Mouse (Mus musculus) left cerebral cortex, adult 8-10 months (tissue): ENCODE data around the gene Rab43. TPM values are rescaled to one million over a fixed set of nuclear protein-coding genes. Genes with fewer than 3 reads are reported as not detected.

Source experiments
- DNase-seq, 2 experiments: peaks; one replicate each; pipeline ENCODE4 v3.0.0; 2022; ENCODE audit warnings: low spot score in 2 of 2
- total RNA-seq, 4 experiments: library from RNA; stranded (reverse); gene quantifications; 2 replicates each; pipeline ENCODE4 v1.2.4; 2022

Gene Rab43
- 10 to 100 TPM; 14.4 to 22.1 (median 16.7) TPM for total RNA-seq

DNA sequence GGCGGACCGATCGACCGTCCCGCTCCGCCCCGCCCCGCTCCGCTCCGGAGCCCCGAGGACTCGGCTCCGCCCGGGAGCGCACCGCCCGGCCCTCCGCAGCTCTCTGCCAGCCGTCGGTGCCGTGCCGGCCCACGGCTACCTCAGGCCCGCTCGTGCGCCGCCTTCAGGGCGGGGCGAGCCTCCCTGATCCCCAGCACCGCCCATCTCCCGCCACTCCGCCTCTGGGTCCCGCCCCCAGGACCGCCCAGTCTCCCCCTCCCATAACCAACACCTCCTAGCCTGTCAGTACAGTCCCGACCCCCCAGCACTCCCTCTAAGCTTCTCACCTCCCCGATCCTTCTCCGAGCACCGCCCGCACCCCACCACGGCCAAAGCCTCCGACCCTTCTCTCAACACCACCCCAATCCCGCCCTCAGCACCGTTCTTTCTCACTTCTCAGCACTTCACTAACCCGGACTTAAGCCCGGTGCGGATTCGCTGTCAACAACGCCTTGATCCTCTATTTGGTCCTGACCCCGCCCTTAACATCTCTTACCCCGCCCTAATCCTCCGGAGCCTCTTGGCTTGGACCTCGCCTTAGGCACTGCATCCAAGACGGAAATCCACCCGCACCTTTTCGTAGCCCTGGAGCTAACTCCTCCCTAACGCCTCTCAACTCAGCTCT is at the start of gene Rab43:
Gene Rab43 (minus strand): TSS at position 490 of the 664 bp plus-strand sequence.
- peak; percentile 72 to 83 for DNase-seq

DNA sequence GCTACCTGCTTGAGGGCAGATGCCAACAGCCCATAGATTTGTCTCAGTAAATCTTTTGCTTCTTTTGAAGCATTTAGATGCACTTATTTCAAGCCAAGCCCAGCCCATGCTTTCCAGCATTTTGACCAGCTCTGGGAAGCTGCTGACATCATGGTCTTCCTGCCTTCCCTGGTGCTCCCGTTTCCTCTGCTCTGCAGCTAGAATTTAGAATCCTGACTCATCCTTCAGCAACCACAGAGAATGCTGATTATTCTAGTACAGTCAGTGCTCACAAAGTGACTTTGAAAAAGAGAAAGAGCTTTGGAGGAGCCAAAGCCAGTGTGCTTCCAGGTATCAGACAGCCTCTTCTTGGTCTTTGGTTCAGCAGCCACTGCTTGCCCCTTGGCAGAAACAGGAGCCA is 45.1 kb upstream of the Rab43 start:
- no peak for DNase-seq

DNA sequence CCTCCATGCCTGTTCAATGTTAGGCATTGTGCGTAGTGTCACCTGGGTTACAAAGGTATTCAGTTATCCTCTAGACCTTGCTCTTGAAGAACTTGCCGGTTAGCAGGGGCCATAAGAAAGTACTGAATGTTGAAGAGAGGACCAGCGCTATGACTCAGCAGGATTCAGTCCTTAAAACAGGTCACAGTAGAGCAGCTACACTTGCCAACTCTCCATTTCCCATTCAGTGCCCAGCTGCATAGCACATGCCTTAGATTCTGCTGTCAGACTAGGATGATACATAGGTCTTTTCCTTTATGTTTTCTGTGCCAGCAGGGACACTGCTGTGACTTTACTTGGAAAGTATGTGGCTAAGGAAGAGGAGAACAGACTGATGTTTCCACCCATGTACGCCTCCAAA is 41.5 kb upstream of the Rab43 start:
- no peak for DNase-seq

DNA sequence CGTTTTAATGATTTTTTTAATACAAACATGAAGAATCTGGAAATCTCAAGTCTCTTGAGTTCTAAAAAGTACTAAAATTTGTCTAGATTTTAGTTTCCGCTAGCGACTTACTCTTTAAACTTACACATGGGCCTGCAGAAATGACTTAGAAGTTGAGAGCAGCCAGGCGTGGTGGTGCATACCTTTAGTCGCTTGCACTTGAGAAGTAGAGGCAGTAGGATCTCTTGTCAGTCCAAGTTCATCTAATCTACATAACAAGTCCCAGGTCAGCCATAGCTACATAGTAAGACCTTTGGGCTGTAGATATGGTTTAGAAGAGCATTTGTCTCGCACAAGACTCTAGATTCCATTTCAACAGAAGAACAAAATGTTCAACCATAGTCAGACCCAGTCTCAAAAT is 39.9 kb upstream of the Rab43 start:
- DNase-seq = no peak

DNA sequence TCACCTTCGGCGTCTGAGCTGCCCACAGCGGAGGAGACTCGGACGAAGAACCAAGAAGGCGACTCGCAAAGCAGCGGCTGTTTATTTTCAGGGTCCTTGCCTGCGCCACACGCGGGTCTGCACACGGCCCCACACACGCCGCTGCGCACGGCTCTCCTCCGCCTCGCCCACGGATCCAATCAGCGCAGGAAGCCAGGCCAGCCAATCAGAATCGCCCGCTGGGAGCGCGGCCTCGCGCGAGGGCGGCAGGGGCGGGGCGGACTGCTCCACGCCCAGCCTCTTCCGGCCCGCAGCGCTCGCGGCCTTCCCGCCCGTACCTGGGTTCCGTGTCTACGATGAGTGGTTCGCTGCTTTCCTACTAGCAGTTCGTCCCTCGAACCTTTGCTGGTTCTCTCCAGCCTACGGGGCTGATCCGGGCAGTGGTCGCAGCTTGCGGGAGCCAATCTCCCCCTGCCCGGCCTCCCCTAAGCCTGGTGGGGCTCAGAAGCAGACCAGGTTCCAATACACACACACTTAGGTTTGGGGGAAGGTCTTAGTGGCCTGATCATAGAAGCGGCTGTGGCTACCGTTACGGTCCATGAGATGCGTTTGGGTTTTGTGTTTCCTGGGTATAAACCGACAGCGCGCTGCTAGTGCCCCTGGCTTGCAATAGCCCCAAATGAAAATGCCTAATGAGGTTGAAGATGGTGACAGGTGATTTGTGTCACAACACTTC is 39.1 kb upstream of the Rab43 start, which contains the start of gene Cnbp:
Gene Cnbp (minus strand): TSS at position 207 of the 715 bp plus-strand sequence.
- peak; percentile 93 to 96 for DNase-seq

DNA sequence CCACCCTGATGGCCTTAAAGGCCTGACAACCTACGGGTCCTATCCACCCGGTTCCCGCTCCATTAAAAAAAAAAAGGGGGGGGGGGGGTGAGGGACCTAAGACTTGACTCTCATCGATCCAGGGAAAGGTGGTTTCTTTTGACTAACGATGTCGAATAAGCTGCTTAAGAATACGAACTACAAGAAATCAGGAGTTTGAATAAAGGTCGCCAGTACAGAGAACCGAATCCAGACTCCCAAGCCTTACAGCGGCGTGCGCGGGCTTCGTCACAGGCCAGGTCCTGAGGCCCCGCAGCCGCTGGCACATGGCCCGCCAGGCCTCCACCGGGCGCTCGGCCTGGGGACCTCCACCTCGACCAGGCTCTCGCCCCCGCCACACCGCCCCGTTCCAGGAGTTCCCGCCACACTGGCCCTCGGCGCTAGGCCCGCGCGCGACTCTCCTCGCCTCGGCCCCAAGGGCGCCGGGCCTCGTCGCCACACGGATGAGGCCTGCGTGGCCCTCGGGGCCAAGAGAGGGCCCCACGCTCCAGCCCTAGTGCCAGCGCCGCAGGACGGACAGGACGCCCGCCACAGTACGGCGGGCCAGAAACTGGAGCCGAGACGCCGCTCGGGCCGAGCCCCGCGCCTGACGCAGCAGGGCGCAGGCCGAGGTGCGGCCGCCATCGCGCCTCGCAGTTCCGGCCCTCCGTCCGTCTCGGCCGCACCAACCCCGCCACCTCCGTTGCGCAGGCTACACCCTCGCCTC is 38.4 kb upstream of the Rab43 start:
- peak in 1 of 2 experiments; percentile 40 for DNase-seq

DNA sequence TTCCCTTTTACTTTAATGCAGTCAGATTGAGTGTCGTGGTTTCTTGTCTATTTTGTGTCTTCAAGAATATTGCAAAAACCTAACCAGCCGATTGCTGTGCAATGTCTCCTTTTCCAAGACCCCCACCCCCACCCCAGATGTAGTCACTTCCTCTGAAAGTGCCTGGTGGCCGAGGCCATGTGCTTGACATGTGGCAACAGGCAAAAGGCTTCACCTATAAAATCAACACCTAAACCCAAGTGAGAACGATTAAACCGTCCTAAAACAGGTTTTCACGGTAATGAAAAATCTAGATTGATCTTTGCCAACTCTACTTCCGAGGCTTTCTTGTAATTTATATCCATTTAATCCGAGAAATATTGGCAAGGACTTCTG is 37.8 kb upstream of the Rab43 start:
- DNase-seq = no peak

DNA sequence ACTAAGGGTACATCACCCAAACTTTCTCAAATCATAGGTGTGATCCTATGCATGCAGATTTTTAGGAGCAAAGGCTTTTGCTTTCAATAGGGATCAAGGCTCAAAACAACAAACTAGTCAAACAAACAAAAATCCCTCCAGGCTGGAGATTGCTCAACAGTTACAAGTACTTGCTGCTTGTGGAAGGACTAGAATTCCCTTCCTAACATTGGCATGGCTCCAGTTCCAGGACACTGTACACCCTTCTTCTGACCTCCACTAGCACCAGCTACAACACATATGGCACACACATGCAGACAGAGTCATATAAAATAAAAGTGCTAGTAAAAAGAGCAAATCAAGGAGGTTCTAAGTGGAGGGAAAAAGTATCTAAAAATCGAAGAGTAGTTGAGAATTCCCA is 34.8 kb upstream of the Rab43 start:
- no peak for DNase-seq

DNA sequence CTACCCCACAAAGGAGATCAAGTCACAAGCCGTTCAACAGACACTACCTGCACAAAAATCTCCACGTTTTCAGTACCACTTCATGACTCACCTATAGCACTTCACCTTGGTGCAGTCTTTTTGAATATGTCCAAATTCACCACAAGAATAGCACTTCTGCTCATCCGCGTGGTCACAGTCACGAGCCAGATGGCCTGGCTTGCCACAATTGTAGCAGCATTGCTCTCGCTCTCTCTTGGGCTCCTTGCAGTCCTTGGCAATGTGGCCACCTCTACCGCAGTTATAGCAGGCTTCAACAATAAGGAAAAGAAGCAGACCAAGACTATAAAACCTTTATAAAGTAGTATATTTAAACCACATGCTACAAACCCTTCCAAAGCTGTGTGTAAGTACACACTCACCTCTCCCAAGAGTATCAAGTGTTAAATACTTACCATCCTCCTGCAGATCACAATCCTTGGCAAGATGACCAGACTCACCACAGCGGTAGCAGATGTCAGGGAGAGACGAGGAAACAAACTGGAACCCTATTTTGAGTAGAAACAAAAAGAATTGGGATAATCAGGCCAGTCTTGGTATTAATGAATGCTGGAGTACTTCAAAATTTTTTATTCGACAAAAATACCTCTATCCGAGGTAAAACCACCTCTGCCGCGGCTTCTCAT is 33.2 kb upstream of the Rab43 start:
- DNase-seq = no peak

DNA sequence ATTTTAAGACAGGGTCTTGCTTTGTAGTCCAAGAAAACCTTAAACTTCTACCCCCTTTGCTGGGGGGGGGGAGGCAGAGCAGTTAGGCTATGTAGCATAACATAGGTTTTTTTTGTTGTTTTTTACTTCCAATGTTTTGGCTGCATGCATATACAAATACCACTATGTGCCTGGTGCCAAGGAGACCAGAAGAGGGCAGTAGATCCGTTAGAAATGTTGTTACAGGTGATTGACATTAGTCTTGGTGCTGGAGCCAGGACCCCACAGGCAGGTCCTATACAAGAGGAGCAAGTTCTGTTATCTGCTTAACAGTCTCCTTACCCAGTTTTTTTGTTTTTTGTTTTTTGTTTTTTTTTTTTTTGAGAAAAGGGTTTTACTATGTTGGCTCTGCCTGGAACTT is 30.3 kb upstream of the Rab43 start:
- DNase-seq = no peak

DNA sequence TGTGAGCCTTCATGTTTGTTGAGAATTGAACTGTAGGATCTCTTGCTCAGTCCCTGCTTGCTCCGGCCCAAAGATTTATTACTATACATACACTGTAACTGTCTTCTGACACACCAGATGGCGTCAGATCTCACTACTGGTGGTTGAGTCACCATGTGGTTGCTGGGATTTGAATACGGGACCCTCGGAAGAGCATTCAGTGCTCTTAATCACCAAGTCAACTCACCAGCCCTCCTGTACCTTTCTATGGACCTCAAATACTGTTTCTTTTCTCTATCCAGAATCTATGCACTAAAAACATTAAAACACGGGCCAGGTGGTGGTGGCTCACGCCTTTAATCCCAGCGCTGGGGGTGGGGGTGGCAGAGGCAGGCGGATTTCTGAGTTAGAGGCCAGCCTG is 29.7 kb upstream of the Rab43 start:
- no peak for DNase-seq

DNA sequence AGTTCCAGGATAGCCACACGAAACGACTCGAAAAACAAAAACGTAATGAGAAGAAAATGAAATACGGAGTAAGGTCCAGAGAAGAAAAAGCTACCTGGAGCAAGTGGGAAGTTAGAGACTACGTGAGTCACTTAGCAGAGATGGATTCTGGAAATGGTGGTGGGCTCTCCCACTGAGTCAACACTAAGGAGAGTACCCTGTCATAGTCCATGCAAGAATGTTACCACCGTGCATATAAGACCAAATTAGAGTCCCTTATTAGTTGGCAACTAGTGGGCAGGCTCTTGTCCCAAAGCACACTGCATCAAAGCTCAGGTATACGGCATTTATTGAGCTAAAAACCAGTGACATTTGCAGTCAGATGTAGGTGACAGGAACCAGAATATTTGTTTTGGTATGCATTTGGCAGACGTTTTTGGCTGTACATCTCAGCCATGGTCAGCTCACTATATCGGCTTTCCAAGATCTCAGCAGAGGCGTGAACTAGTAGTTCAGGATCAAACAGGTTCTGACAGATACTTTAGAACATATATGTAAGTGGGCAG is 27.9 kb upstream of the Rab43 start:
- no peak for DNase-seq

DNA sequence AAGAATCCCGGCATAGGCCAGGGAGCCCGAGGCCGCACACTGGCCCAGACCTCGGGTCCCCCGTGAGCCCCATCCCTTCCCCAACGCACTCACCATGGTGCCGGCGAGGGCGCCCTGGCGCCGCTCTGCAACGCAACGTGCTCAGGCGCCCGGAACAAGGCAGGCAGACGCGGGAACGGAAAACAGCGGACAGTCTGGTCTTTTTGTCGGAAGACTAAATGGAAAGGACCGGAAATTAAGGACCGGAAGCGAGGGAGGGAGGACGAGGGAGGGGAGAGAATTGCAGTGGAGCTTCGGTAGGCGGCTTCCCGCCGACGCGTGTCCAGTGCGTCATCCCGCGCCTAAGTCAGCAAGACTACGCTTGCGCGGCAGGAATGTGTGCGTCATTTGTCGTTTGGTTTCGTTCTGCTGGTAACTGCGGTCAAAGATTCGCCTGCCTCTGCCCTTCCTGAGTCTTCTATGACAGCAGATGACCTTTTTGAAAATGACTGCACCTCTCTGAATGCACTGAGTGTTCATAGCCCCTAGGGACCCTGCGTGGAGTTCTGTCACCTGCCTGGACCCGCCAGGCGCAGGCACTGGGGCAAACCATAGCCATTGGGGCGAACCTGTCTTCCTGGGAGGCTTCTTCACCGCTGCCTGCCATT is 26.7 kb upstream of the Rab43 start, which contains the start of gene Isy1:
Gene Isy1 (minus strand): TSS at position 248 of the 647 bp plus-strand sequence.
- peak; percentile 90 to 96 for DNase-seq

DNA sequence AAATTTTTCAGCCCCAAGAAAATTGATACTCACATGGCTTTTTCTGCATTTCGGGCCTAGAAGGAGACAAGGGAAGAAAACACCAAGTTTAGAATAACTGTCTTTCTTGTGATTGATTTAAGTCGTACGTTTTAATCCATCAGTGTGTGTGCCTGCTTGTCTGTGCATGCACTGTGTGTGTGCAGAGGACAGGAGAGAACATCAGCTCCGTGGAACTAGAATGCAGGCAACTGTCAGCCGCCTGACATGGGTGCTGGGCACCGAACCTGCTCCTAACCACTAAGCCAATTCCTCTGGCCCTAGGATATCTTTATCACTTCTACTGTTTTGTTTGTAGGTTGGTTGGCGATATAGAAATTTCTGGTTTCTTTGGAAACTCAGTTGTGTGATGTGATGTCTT is 23.7 kb upstream of the Rab43 start, which contains the start of gene Gm45140:
Gene Gm45140 (minus strand): TSS at position 101 of the 400 bp plus-strand sequence.
- DNase-seq = no peak

DNA sequence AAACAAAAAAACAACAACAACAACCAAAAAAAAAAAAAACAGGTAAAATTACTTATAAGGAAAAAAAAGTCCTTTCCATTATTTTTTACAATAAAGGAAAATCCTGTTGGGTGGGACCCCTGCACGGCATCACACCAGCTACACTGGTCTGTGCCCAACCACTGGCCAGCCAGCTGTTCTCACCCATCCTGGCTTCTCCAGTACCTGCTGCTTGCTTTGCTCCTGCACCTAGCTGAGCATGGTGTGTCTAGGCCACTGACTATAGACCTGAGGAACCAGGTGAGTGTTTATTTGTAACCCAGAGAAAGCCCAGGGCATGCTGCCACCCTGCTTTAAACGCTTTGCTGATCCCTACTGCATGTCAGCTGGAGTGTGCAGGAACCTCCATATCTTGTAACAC is 8.4 kb upstream of the Rab43 start:
- DNase-seq = no peak

DNA sequence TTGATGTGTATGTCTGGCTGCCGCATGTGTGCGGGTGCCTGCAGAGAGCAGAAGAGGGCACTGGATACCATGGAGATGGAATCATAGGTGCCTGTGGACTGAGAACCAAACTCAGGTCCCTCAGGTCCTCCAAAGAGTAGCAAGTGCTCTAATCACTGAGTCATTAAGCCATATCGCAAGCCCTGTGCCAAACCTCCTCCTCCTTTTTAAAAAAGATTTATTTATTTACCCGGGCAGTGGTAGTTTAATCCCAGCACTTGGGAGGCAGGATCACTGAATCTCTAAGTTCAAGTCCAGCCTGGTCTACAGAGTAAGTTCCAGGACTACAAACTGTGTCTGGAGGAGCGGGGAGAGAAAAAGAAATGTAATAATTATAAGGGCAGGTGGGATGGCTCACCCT is 2.5 kb upstream of the Rab43 start:
- DNase-seq = no peak

DNA sequence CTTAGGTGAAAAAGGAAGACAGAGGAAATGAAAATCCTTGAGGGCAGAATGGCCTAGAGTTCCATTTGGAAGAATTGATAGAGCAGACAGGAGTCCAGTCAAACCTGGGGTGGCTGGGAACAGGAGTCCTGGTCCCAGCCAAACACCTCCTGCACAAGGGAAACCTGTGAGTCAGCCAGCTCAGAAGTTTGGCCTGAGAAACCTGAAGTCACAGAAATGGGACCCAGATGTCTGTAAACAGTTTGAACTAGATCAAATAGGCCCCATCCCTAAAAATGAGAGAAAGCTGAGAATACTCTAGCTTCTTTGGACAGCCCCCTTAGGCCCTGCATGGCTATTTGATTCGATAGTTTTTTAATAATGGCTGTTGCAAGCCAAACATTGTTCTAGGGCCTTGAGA is 692 bp upstream of the Rab43 start:
- no peak for DNase-seq

DNA sequence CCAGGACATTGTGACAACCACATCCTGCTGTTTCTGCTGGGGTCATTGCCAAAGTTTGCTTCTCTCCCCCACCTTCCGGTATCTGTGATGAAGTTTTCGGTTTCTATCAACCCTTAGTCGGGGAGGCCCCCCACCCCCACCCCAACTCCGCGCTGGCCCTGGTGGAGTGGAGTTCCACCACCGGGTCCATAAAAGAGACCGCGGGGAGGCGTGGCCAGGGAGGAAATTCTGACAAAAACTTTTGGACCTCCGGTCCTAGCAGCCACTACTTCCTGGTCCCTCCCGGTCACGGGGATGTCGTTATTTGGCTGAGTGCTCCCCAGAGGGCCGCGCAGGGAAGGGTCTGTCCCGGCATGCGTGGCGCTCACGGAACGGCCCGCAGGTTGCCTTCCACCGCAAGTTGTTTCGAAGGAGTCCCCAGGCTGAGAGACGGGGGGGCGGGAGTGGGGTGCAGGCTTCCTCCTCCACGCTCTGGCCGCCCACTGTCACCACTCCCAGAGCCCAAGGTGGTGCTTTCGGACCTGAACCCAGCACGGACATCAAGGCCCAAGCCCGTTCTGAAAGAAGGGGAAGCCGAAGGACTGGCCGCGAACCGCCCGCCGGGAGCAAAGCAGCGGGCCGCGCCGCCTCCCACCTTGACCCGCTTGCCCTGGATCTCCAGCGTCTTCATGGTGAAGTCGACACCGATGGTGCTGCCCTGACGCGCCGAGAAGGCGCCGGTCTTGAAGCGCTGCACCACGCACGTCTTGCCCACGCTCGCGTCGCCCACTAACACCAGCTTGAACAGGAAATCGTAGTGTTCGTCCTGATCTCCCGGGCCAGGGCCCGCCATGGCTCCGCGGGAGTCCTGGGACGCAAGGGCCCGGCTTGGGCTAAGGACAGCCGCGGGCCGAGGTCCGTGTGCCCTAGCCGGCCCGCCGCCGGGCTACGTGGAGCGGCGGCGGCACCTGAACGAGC is 973 bp downstream of the Rab43 start:
- DNase-seq = peak; percentile 47 to 51

DNA sequence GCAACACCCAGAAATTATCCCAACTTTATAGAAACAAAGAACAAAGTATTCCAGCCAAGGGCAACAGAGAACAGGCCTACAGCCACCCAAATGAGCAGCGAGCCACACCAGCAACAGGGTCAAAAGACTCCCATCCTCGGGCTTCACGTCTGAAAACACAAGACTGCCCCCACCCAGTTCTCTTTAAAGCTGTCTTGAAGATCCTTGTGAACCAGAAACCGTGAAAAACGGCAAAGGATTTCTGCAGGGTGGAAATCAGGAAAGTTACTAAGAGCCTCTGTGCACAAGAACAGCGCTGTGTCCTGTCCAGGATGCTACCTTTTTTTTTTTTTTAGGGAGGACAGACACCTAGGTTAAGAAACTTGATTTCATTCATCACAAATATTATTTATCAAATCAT is 1.7 kb downstream of the Rab43 start:
- no peak for DNase-seq
